Mouse (Mus musculus) common myeloid progenitor, adult 5-6 weeks (primary cell): ENCODE measurements at regions not wholly inside any gene's neighbourhood (a gene's known extent, or its start where the extent isn't known, plus 50 kb on each side); places are given as distances from the start of the nearest gene placed in this dataset.

ENCODE experiments used
- ATAC-seq: replicated peaks from 2 replicates; pipeline ENCODE4 v1.8.0; 2016; ENCODE audit warnings: low read depth, mild to moderate bottlenecking, moderate TSS enrichment, inconsistent platforms; ENCODE audit not compliant: poor library complexity, severe bottlenecking

GRCm38 (mm10) chr11:37367971-37368370 is 132.2 kb upstream of the Tenm2 start:
- no peak for ATAC-seq

- ATAC-seq, result no peak
Measured at GRCm38 (mm10) chr11:37364430-37364829, 128.7 kb upstream of the Tenm2 start.

- no peak for ATAC-seq
Measured at GRCm38 (mm10) chr11:37355074-37355473, 119.3 kb upstream of the Tenm2 start.

GRCm38 (mm10) chr11:37309691-37310090 is 73.9 kb upstream of the Tenm2 start:
- ATAC-seq, result no peak

- no peak for ATAC-seq
Measured at GRCm38 (mm10) chr11:37306656-37307055, 70.9 kb upstream of the Tenm2 start.
